Mouse (Mus musculus) small intestine, adult 2 months (tissue): Measurements from ENCODE around the gene Hnrnpd.

ENCODE experiments used
- CTCF ChIP-seq: fragments of 200-500 bp; IDR thresholded peaks from 2 replicates; pipeline ENCODE4 v1.5.1; 2012; ENCODE audit warnings: low read depth, mild to moderate bottlenecking, control low read depth, inconsistent platforms, low read length, moderate library complexity, mixed read lengths; ENCODE audit not compliant: insufficient replicate concordance, insufficient read length; ENCODE audit errors: extremely low read depth
- POLR2A ChIP-seq: fragments of 200-500 bp; IDR thresholded peaks from 2 replicates; pipeline ENCODE4 v1.6.1; 2012; ENCODE audit warnings: low read depth, mild to moderate bottlenecking, control low read depth, inconsistent platforms, low read length, moderate library complexity

DNA sequence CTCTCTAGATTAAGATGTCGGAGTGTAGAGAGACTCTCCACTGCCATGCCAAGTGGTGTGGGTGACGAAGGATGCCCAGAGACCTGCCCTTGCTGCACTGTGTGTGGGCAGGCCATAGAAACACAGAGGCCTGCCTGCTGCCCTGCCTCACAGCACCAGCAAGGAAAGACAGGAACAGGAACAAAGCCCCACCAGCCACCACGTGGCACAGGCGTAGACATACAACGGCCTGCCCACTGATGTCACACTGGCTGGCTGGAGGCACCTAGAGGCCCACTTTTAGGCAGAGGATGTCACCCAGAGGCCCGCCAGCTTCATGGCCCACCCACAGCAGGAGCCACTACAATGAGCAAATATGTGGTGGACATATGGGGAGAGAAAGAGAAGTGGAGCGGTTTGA, 21.3 kb upstream of the Hnrnpd start:
- TF ChIP-seq POLR2A = no peak
- no peak for TF ChIP-seq CTCF
